Mouse (Mus musculus) adrenal gland, postnatal 4 days (tissue): ENCODE data around the gene Tmem97. TPM values are rescaled to one million over a fixed set of nuclear protein-coding genes. Genes with fewer than 3 reads are reported as not detected.

Source experiments
- DNase-seq, 2 experiments: peaks; one replicate each; pipeline ENCODE4 v3.0.0; 2021 to 2022; ENCODE audit warnings: low spot score in 2 of 2, mixed read lengths in 2 of 2
- total RNA-seq, 2 experiments: library from RNA; stranded (reverse); gene quantifications; 2 replicates each; pipeline ENCODE4 v1.2.3; 2021

The Tmem97 gene
- total RNA-seq, 2 experiments from 2014 or later = 47.1 to 60.4 TPM

- no peak for DNase-seq
Observed at GRCm38 (mm10) chr11:78515549-78516325, 34.8 kb downstream of the Tmem97 start.

GRCm38 (mm10) chr11:78513106-78513790 is 37.3 kb downstream of the Tmem97 start:
- no peak for DNase-seq

DNA sequence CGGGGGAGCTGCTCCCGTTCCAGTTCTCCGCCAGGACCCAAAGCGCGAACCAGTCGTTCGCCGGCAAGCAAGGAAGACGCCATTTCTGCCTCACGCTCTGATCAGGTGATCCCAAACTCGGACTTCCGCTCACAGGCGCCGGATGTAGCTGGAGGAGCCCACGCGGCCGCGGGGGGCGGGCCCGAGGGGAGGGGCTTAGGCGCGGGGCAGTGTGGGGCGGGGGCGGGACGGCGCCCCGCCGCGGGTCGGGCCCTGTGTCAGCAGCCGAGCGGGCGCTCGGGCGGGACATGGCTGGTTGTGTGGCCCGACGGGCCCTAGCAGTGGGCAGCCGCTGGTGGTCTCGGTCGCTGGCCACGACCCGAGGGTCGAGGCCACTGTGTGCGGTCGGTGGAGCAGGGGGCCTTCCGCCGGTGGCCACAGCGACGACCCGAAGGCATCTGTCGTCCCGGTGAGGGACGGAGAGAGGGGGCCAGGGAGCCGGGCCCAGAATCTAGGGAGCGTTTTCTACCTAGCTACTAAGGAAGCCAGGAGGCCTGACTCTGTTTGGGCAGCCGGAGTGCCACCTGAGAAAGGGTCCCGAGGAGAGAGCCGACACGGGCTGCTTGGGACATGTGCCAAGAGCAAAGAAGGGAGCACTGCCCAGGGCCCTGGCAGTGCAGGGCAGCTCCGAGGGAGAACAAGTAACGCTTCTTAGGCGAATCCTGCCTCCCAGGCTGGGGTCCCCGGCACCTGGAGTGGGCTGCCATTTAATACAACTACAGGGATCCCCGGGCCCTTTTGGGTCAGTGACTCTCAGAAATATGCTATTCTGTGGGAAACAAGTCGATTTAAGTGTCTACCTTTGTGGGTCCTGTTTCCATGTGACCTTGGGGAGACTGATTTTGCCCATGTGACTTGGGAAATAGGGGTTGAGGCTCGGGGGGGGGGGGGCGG is 38.3 kb downstream of the Tmem97 start, which contains the start of the genes Tmem199 and Poldip2:
TSS of gene Tmem199 (minus strand) at position 148 of the 933 bp plus-strand sequence.
TSS of gene Poldip2 (plus strand) at position 169 of the 933 bp plus-strand sequence.
- peak; percentile 77 to 79 for DNase-seq

GRCm38 (mm10) chr11:78509148-78509547 is 41.4 kb downstream of the Tmem97 start:
- no peak for DNase-seq

DNA sequence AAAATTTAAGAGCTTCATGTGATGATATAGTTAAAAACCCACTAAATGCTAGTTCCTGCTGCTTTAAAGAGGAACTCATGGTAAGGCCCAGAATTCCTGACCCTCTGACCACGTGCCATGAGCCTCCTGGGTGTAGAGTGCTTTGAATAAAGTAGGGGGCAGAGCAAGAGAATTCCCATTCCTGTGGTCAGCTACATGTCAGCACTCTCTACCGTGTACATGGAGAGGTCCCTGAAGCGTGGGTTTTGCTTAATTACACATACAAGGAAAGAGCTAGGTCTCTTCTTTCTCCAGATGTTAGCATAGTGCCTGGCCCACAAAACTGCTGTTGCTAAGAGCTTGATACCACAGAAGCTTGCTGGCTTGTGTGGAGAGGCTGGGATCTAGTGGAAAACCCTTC is 45.1 kb downstream of the Tmem97 start:
- no peak for DNase-seq

GRCm38 (mm10) chr11:78502909-78503650 is 47.5 kb downstream of the Tmem97 start, which contains the start of gene Sebox:
Gene Sebox, plus strand, starts transcription at chr11:78503447.
- no peak for DNase-seq

DNA sequence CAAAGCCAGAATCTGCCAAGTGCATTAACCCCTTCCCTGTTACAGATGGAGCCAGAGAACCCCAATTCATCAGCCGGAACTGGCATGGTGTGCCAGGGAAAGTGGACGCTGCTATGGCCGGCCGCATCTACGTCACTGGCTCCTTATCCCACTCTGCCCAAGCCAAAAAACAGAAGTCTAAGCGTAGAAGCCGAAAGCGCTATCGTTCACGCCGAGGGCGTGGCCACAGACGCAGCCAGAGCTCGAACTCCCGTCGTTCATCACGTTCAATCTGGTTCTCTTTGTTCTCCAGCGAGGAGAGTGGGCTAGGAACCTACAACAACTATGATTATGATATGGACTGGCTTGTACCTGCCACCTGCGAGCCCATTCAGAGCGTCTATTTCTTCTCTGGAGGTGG is 49.0 kb downstream of the Tmem97 start:
- DNase-seq = no peak

DNA sequence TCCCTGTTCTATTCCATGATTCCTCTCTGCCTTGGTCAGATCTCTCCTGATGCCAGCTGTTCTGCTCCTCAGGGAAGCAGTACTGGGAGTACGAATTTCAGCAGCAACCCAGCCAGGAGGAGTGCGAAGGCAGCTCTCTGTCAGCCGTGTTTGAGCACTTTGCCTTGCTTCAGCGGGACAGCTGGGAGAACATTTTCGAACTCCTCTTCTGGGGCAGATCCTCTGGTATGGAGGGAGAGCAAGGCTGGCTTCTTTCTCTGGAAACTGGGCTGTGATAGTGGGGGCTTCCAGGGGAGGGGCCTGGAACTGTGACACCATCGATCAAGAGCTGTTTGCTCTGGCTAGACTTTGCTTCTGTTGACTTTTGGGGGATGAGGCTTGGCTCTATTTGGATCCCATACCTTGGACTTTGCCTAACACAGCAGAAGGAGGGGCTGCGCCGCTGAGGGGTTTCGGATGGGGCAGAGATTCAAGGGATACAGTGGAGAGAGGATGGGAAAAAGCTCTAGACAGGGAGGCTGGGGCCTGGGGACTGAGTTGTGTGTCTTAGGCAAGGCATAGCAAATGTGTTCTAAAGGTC is 49.9 kb downstream of the Tmem97 start:
- no peak for DNase-seq

DNA sequence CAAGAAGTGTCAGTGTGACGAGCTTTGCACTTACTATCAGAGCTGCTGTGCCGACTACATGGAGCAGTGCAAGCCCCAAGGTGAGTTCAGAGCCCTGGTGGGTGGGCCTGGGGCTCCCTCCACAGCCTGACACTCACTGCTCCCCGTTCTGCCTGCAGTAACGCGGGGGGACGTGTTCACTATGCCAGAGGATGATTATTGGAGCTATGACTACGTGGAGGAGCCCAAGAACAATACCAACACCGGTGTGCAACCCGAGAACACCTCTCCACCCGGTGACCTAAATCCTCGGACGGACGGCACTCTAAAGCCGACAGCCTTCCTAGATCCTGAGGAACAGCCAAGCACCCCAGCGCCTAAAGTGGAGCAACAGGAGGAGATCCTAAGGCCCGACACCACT is 51.0 kb downstream of the Tmem97 start:
- no peak for DNase-seq

DNA sequence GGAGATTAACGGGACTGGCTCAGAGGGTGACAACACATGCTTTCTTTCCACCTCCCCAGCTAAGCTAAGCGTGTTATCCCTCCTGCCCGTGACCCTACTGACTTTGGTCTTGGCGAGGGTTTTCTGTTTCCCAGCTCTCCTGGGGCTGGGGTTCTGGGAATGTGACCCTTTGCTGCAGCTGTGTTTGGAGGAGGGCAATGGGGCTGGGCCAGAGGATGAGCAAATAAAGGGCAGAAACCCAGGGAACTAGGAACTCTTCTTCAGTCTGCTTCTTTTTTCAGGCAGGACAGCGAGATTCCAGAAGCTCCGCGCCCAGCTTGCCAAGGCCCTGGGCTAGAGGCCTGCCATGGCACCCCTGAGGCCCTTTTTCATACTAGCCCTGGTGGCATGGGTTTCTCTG is 51.6 kb downstream of the Tmem97 start, which contains the start of gene Vtn:
TSS of gene Vtn (plus strand) at position 88 of the 400 bp plus-strand sequence.
- no peak for DNase-seq

DNA sequence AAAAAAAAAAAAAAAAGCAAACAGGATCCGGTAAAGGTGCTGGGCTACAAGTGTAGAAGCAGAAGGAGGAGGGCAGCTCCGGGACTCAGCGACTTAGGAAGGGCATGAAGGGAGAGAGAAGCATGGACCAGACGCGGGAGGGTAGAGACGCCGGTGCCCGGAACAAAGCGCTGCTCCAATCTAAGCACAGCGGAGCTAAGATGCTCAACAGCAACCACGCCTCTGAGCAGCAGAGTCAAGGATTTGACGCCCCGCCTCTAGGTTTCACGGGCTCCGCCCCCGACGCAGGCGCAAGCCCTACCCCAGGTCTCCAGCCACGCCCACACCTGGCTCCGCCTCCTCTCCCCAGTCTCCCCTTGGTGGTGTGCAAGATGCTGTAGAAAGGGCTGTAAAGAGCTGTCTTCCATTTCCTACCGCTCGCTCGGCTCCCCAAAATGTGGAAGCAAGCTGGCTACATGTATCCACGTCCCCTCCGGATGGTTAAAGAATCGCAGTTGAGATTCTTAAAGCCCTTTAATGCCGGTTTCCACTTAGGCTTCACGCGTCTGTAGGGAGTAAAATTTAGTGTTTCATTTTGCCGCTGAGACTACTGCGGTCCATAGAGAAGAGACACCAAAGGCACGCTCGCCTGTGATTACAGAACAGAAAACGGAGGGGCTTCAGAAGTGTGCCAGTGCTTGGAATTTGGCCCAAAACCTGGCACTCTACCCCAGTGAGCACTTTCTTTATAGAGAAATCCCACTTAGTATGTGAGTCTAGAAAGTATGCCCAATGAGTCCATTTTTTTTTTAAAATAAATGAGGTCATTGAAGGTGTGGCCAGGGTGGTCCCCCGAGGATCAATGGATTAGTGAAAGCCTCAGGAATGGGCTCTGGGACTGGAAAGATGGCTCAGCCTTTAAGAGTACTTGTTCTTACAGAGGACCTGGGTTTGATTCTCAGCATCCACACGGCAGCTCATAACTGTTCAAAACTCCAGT is 52.7 kb downstream of the Tmem97 start, which contains the start of gene Sarm1:
TSS of gene Sarm1 (minus strand) at position 211 of the 979 bp plus-strand sequence.
- DNase-seq = peak; percentile 70 to 76

DNA sequence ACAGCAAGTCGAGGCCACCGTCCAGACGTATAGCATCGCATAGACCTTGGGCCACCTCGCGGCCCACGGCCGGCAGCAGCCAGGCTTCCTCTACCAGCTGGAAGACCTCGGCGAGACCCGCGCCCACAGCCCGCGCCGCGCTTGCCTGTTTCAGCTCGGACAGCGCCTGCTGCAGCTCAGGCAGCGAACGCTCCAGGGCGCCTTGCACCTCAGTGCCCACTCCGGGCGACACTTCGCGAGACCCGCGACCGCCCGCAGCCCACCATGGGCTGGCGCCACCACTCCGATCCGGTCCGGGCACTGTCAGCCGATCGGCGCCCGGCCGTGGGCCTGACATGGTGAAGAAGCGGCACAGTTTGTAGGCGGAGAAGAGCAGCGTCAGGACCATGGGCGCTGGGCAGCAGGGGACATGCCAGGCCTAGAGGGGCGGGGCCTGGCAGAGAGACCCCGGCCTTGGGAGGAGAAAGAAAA is 53.5 kb downstream of the Tmem97 start:
- no peak for DNase-seq

GRCm38 (mm10) chr11:78495904-78496303 is 54.7 kb downstream of the Tmem97 start:
- no peak for DNase-seq

Other genes with a start within 250 kb of the Tmem97 start
- gene Spag5, start 249.2 kb downstream of the Tmem97 start, total RNA-seq = 10 to 100 TPM; 28.8 to 31.5 TPM
- gene Aldoc, start 227.8 kb downstream of the Tmem97 start, total RNA-seq = 10 to 100 TPM; 15.3 to 16.2 TPM
- 10 to 100 TPM; 58.2 to 58.3 TPM for gene Pigs, start 222.4 kb downstream of the Tmem97 start, total RNA-seq
- 10 to 100 TPM; 55.7 to 67.1 TPM for gene Unc119, start 207.3 kb downstream of the Tmem97 start, total RNA-seq
- gene Foxn1, start 164.2 kb downstream of the Tmem97 start, total RNA-seq = under 1 TPM; 0.08 to 0.17 TPM
- 1 to 10 TPM in 1 of 2 experiments, under 1 TPM in 1; 0.11 to 1.8 TPM for gene Slc13a2, start 128.6 kb downstream of the Tmem97 start, total RNA-seq
- 10 to 100 TPM; 15.4 to 16.7 TPM for gene Slc46a1, start 85.1 kb downstream of the Tmem97 start, total RNA-seq
- 10 to 100 TPM in 1 of 2 experiments, 1 to 10 TPM in 1; 7.7 to 10.2 TPM for gene Sarm1, start 53.0 kb downstream of the Tmem97 start, total RNA-seq
- 100 to 1,000 TPM in 1 of 2 experiments, 10 to 100 TPM in 1; 10.1 to 212 TPM for gene Vtn, start 51.7 kb downstream of the Tmem97 start, total RNA-seq
- gene Sebox, start 47.3 kb downstream of the Tmem97 start, total RNA-seq = not detected
- gene Tmem199, start 38.6 kb downstream of the Tmem97 start, total RNA-seq = 10 to 100 TPM; 30.1 to 31.1 TPM
- 100 to 1,000 TPM; 153 to 166 TPM for gene Poldip2, start 38.6 kb downstream of the Tmem97 start, total RNA-seq
- gene Tnfaip1, start 14.4 kb downstream of the Tmem97 start, total RNA-seq = 10 to 100 TPM; 56.6 to 57.2 TPM
- 10 to 100 TPM; 80.5 to 84.7 TPM for gene Ift20, start 14.4 kb downstream of the Tmem97 start, total RNA-seq
- 10 to 100 TPM; 43.9 to 44.0 TPM for gene Nlk, start 146.6 kb upstream of the Tmem97 start, total RNA-seq
- gene Ccnq, start 201.0 kb upstream of the Tmem97 start, total RNA-seq = 10 to 100 TPM; 46.8 to 50.9 TPM